Mouse (Mus musculus) megakaryocyte, adult 5-6 weeks (primary cell): ENCODE data around the gene Lnx1. TPM values are rescaled to one million over a fixed set of nuclear protein-coding genes. Genes with fewer than 3 reads are reported as not detected.

ENCODE experiments used
- ATAC-seq: 2 replicates; pipeline ENCODE4 v1.8.0; 2016; ENCODE audit warnings: mild to moderate bottlenecking, inconsistent platforms; ENCODE audit not compliant: poor library complexity, severe bottlenecking
- total RNA-seq, 2 experiments: library from RNA; stranded (forward) in 1 of 2; stranded (reverse) in 1 of 2; fragments of 153-499, 151-499 nt in 1 of 2; fragments of 221-1000, 200-1000 nt in 1 of 2; gene quantifications; 2 replicates each; pipeline versions ENCODE4 v1.2.3 to v1.2.4; 2015 to 2017

The Lnx1 gene
- total RNA-seq (2015) = not detected in 2 replicates
- not detected in 2 replicates for total RNA-seq (2017)

- no peak for ATAC-seq
These were observed at the start of gene Lnx1 for GRCm38 (mm10) chr5:74702766-74703165. Lnx1 (minus strand) TSS chr5:74702912.

DNA sequence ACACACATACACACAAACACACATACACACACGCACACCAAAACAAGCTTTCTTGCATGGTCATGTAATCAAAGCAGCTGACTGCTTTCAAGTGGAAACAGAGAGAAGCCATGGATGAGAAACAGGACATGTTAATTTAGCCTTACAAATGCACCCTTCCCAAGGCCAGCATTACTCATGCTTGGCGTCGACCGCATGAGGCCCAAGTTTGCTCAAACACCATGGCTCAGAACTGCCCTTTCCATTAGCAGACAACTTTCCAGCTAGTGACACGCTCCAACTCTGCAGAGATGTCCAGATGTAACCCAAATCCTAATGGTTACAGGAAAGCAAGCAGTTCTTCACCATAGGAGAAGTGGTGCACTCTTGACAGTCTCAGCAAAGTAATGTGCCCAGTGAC, 47.8 kb upstream of the Lnx1 start:
- ATAC-seq = no peak

GRCm38 (mm10) chr5:74747476-74747875, 44.8 kb upstream of the Lnx1 start:
- ATAC-seq = no peak

DNA sequence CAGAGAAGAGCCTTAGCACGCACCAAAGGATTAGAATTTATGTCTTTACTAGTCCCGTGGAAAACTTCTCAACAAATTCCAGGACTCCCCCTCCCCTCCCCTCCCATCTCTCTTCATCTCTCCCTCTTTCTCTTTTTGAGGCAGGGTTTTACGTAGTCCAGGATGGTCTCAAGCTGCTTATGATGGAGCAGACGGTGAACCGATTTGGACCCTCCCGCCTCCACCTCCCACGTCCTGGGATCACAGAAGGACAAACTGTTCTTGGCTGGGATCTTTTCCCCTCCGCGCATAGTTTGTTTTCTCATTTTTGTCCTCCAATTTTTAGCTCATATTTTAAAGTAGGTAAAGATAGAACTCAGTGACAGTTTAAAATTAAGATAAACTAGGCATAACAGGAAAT, 38.2 kb upstream of the Lnx1 start:
- ATAC-seq = no peak

- no peak for ATAC-seq
These were observed 36.7 kb upstream of the Lnx1 start for GRCm38 (mm10) chr5:74739435-74739834.

- no peak for ATAC-seq
These were observed 35.6 kb upstream of the Lnx1 start for GRCm38 (mm10) chr5:74738312-74738711.

DNA sequence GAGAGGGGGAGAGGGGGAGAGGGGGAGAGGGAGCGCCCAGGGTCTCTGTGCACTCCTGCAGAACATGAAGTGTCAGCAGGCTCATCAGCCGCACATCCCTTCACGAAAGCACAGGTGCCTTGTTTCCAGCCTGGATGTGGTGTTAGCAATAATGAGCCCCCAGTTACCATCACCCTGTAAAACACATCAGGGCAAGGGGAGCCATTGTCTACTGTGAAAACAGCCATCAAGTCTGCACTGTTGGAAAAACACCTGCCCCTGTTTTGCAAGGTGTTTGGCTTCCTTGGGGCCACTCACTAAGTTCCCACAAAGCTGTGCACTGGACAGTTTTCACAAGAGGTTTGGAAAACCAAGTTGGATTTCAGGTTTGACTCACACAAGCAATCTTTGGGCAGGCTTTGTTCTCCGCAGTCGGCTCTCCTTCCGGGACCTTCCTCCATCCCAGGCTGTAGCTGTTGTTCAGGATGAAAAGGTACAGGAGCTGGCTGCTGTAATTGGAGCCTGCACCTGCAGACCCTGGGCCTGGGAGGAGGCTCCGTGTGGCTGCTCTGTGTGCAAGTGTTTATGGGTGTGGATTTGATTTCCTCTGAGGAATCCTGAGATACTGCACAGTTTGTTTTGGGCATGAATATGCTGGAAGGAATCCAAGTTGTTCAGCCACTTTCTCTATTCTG, 31.3 kb upstream of the Lnx1 start:
- no peak for ATAC-seq

- no peak for ATAC-seq
These were observed 29.9 kb upstream of the Lnx1 start for GRCm38 (mm10) chr5:74732613-74733012.

- no peak for ATAC-seq
These were observed 27.9 kb upstream of the Lnx1 start for GRCm38 (mm10) chr5:74730601-74731000.

GRCm38 (mm10) chr5:74729567-74729966, 26.9 kb upstream of the Lnx1 start:
- peak; percentile 30; the same call in 1 of the 2 replicates for ATAC-seq

GRCm38 (mm10) chr5:74728186-74728585, 25.5 kb upstream of the Lnx1 start:
- ATAC-seq = no peak

- ATAC-seq = no peak
These were observed 24.6 kb upstream of the Lnx1 start for GRCm38 (mm10) chr5:74727319-74727718.

- no peak for ATAC-seq
These were observed 22.8 kb upstream of the Lnx1 start for GRCm38 (mm10) chr5:74725541-74725940.

- ATAC-seq = no peak
These were observed 19.1 kb upstream of the Lnx1 start for GRCm38 (mm10) chr5:74721816-74722215.

DNA sequence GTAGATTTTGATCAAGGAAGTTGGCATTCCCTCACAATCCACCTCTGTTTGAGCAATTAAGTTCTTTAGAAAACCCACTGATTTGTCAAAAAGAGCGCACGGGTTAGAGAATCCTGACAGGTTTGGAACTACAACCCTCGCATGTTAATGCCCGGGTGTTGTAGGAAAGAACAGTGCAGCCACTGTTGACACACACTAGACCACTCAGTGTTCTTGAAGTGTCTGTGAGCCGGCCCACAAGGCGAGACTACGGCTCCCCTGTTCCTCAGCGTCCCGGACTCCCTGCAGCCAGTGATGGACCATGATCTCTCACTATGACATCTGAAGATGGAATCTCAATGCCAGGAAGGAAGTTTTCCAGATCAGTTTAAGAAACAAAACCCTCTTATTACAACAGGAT, 17.9 kb upstream of the Lnx1 start:
- ATAC-seq = no peak

GRCm38 (mm10) chr5:74716165-74716564, 13.5 kb upstream of the Lnx1 start:
- ATAC-seq = no peak

DNA sequence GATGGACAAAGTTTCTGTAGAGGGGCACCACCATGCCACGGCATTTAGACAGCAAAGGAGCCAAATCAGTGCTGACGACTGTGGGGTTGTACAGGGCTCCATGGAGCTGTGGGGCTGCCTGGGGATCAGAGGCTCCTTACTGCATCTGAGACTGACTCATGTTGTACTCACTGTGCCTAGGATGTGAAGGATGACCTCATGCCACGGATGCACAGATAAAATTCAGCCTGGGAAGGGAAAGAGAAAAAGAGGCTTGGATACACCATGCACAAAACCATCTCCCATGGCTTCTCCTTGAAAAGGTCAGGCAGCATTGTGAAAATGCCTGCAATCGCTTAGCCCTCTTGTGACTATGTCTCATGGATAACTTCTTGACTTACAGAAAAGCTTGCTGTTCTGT, 10.1 kb upstream of the Lnx1 start:
- no peak for ATAC-seq

DNA sequence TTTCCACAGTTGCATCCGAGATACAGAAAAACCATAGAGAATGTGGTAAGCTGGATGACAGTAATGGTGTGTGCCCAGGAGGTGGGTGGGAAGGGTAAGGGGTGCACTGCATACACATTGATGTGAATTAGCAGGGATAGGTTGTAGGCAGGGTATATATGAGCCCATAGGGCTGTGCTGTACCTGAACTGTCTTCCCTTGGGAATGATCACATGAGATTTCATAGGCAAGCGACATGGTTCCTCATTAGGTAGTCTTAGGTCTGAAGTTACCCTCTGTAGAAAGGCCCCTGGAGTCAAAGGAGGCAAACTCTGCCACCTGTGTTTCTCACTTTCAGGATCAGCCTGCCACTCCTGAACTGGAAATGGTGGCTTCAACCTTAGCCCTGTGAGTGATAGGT, 9.3 kb upstream of the Lnx1 start:
- ATAC-seq = no peak

DNA sequence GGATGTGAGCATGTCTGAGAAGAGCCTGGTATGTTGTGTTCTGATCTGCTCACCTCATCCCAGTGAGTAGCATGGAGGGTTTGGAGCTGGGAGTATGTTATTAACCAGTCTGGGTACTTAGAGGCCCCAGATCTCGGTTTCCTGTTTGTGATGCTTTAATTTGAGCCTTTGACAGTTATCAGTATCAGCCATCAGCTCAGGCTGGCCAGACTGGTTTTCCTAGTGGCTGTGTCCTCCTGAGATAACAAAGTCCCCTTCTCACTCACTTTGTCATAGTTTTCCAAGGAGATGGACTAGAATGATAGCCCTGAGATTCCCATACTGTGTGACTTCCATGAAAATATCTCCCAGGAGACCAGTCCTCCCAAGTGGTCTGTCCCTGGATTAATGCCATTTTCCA, 8.3 kb upstream of the Lnx1 start:
- no peak for ATAC-seq

GRCm38 (mm10) chr5:74710181-74710580, 7.5 kb upstream of the Lnx1 start:
- ATAC-seq = no peak

DNA sequence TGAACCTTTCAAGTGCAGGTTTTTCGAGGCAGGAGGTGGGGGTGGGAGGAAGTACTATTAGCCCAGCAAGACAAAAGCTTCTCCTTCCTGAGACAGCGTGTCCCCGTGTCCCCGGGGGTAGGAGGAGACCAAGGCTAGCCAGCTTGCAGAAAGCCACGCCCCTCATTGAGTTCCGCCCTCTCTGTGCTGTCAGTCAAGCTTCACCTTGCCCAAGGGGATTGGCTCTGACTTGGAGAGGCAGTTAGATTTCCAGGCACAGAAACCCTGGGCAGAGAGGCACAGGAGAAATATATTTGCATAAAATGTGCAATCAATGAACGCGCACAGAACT, 1.7 kb upstream of the Lnx1 start:
- peak; percentile 98 for ATAC-seq

DNA sequence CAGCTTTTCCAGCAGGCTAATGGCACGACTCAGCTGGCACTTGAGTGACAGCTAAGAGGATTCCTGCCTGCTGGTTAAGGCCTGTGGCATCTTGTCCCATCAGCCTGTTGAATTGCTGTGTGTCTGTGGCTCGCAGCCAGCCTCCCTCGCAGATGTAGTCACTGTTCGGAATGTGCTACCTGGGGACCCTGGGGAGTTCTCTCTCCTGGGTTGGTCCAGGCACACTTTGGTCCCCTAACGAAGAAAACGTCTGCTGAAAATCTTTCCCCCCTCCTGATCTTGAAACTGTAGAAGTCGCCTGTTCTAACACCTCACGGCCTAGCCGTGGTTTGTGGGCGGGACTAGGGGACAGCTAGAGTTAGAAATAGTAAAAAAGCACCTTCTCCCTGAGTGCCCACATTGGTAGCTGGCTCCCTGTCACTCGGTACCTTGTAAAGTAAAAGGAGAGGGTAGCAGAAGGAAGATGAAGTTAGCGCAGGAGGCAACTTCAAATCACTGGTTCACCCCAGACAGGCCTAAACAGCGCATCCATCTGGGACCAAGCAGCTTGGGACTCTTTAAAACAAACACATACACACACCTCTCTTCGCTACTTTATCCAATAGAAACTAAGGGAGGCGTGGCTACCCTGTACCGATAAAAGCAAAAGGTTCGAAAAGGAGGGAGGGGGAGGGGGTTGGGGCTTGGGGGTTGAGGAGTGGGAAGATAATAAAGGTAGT, 1.2 kb upstream of the Lnx1 start:
- ATAC-seq = peak; percentile 3; the same call in 1 of the 2 replicates

GRCm38 (mm10) chr5:74700918-74701317, 1.8 kb downstream of the Lnx1 start:
- ATAC-seq = no peak
